Mouse (Mus musculus): Measurements from ENCODE around the gene Fabp2.

Gene Fabp2

DNA sequence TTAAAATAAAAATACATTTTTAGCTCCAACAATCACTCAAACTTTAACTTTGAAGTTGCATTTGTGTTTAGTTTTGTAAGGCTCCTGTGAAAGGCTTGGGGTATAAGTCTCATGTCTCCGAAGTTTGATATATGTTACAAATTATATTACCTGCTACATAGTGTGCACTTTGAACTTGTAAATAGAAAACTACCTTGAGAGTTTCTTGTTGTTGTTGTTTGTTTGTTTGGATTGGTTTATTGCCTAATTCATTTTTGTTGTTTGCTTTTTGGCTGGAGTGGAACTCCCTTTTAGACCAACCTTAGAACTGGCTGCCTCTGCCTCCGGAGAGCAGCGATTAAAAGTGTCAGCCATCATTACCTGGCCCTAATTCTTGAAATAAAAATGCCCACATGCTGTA, at the start of gene Fabp2:
Gene Fabp2, plus strand, starts transcription at position 301 of the 400 bp plus-strand sequence.
- no peak for DNase-seq (ENCODE audit: low read depth, low spot score)

DNA sequence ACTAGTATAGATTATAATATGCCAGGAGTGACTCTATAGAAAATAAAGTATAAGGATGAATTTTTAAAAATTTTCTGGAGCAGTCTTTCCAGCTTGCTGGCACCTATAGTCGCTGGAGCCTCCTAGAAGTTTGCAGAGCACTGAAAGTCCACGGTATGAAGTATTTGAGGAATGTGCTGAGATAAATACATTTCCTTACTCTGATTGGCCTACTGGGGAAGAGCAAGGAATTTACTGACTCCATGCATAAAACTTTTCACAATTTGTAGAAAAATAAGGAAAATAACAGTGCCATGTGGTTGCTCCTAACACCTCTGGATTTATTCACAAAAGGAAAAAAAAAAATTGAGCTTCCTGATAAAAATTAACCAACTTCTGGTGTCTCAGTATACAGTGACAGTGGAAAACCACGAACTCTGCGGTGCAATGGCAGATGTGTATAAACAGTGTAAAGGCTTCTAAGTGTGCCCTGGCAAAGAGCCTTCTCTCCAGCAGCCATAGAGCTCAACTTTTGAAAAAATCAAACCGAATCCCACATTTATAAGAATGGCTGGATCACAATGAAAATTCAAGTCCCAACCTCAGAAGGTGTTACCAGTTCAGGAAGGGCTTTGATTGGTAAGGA, 46.4 kb upstream of the Fabp2 start:
- no peak for DNase-seq (ENCODE audit: low read depth, low spot score)

DNA sequence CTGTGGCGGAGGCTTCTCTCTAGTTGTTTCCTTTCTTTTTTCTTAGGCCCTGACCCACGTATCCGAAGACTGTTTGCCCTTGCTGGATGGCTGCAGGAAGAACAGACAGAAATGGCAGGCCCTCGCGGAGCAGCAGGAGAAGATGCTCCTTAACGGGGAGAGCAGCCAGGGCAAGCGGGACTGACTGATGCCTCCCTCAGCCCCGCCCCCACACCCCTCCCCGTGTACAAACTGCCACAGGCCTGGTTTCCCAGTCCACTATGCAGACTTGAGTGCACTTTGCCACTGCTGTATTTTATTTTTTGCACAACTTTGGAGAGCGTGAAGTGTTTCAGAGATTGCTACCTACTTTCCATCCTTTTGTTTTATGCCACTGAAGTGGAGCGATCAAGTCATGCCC, 39.7 kb upstream of the Fabp2 start:
- DNase-seq (ENCODE audit: low read depth, low spot score): no peak

DNA sequence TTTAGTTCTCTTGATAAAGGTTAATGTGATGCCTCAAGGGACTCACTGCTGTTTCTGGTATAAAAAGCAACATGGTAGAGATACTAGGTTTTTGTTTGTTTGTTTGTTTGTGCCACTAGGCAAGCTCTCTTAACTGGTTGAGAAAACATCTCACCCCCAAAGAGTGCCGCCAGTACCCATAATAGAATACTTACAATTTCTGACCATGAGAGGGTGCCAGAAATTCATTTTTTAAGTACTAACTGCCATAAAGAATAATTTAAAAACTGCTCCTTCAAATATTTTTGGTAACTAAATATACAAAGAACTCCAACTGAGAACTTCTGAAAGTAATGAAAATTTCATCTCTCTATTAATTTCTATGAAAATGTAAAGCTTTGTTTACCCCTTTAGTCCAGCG, 35.0 kb upstream of the Fabp2 start:
- DNase-seq (ENCODE audit: low read depth, low spot score): no peak

DNA sequence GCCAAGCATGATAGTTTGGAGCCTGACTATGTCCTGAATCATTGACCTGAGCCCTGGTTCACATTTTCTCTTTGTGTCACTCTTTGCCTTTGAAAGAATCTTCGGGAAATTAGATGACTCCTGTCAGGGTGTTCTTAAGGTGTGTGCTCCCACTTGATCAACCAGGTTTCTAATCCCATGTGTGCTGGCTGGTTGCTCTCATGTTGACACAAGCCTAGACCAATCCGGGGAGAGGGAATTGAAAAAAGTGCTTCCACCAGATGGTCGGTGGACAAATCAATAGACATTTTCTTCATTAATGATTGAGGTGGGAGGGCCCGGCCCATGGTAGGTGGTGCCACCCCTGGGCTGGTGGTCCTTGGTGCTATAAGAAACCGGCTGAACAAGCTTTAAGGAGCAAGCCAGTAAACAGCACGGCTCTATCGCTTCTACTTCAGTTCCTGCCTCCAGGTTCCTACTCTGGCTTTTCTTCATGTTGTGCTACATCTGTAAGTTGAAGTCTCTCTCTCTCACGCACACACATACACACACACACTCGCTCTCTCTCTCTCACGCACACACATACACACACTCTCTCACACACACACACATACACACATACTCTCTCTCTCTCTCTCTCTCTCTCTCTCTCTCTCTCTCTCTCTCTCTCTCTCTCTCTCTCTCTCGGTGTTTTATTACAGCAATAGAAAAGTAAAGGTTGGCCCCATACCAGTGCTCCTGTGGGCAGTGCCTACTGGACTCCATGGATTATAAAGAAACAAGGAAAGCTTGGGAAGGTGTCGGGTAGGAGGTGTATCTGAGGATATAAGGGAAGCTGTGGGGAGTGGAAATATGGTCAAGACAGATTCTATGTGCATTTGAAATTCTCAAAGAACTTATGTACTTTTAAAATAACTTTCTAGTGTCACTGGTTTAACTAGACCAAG, 34.0 kb upstream of the Fabp2 start:
- no peak for DNase-seq (ENCODE audit: low read depth, low spot score)

DNA sequence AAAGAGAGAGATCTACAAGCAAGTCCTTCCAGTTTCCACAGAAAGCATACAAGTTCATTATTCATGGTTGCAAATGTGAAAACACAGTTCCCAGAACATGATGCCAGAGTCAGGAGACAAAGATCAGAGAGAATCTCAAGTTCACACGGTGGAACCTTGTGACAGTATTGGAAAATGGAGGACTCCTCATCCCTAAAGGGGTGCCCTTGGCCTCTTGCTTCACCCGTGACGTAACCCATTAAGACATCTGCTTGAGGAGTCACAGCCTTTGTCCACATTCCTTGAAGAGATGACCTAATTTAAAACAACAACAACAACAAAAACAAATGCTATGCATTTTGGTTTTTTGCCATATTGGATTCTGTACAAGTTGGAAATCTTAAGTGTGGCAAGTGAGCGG, 29.8 kb upstream of the Fabp2 start:
- DNase-seq (ENCODE audit: low read depth, low spot score): no peak

DNA sequence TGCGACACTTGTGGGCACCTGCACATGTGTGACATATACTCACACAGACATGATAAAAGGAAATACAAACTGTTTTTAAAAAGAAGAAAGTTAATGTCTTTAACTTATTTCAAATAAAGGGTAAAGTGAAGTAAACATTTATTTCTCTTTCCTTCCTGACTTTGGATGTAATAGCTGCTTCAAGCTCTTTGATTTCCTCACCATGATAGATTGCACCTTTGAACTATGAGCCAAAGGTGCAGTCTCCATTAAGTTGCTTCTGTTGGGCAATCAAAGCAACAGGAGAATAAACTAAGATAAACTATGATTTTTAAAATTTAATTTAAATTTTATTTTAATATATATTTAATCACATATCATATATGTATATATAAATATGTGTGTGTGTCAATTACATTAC, 26.6 kb upstream of the Fabp2 start:
- no peak for DNase-seq (ENCODE audit: low read depth, low spot score)

DNA sequence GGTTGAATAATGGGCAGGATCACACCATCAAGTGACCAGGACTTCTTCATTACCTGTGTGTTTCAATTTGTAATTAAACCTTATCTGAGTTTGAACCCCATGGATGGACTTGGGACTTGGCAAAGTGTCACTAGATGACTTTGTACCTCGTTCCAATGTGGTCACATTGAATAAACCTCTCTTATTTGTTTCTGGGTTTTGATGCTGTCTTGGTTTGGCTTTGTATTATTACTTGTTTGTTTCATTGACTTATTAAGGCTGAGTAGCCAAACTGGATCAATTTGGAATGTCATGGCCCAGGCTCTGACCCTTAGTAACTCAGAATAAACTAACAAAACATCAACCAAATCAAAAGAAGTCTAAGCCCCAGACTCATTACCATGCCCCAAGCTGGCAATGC, 23.3 kb upstream of the Fabp2 start:
- DNase-seq (ENCODE audit: low read depth, low spot score): no peak

DNA sequence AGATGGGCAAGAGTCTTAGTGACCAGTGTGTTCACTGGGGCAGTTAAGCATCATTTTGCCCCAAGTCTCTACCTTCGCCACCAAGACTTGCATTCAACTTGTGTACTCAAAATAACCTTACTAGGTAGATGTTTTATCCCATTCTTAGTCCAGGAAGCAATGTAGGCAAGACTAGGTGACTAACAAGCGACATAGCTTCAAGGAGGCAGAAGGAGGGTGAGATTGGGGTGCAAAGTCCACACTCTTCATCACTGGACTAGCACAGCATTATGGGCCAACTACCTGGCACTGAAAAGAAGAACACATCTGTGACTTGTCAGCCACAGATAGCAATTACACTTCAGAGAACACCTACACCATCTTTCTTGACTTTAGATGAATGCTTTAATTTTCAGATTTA, 18.0 kb upstream of the Fabp2 start:
- DNase-seq (ENCODE audit: low read depth, low spot score): no peak

DNA sequence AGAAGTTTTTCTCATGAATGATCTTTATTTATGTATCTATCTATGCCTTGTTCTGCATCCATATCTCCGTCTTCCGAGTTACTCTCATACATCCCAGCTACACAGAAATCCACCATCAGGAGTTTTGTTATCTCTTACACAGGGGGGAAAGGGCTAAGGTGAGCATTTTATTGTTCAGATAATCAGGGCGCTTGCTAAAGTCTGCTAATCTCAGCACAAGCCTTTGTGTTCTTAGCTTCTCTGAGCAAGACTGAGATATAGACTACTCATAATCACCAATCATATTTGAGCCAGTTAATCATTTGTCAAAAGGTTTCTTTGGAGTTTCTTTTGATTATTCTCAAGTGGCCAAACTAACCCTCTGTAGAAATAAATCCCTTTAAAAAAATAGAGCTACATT, 17.3 kb upstream of the Fabp2 start:
- no peak for DNase-seq (ENCODE audit: low read depth, low spot score)

DNA sequence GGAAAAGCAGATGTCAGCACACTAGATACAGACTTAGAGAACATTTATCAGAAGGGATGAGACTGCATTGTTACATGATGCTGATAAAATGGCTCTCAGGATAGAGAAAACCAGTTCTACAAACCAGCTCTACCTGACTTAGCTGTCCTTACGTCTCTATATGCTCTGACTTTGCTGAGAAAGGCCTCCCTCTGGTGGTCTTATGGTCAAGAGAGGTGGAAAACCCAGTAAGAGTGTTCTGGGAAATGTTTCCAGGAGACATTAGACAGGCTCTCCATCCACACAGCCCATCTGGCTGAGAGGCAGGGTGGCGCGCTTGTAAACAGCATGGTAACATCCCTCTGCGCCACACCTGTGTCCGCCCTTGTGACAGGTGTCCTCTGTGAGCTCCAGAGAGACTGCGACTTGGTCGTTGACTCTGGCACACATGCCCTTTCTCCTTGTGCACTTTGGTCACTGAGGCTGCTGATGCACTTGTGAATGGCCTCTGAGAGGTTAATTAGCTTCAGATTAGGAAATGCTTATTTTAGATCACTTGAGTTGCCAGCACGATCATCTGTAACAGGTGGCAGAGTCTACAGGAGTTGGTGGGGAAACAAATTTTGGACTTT, 16.1 kb upstream of the Fabp2 start:
- no peak for DNase-seq (ENCODE audit: low read depth, low spot score)

DNA sequence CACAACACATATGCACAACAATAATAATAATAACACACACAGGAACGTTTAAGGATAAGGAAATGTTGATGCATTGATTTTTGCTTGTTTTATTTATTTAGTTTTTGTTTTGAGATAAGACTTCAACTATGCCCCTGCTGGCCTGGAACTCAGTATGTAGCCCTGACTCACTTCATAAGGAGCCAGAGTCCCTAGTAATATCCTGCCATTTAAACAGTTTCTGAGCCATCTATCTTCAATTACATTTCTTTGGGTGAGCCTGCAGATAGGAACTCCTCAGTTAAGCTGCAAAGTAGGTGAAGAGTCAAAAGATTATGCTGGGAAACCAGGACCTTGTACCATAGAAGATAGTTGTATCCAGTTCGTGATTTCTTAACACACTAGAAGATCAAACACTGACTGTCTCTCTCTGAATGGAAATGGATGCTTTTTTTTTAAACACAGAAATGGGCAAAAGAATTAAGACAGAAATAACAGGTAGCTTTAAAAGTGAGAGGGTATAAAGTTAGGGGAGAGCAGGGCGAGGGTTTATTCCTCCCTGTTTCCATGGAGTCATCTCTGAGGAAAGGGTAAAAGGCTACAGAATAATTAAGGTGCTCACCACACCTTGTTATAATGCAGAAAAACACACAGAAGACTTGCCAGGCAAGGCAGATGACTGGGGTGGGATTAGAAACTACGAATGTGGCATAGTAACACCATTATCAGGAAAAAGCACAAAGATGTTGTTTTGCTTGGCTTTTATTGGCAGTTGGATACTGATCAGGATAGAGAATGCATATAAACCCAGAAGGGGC, 7.2 kb upstream of the Fabp2 start:
- DNase-seq (ENCODE audit: low read depth, low spot score): no peak

DNA sequence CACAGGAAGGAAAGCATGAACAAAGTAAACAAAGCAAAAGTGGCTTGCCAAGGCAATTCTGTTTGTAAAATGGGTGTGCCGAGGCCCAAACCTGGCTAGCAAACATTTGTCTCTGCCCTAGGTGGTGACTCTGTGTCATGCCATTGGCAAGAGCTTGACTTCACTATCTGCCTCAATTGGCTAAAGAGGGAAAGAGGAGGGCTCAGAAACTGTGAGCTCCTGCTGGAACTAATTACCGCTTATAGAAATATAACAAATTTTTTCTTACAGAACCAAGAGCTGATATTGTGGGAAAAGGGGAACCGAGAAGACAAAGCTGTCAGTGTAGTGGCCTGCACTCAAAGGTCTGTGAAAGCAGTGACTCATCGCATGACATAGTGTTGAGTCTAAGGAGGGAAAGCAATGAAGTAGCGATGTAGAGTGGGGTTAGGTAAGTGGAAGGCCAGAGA, 6.5 kb upstream of the Fabp2 start:
- no peak for DNase-seq (ENCODE audit: low read depth, low spot score)

DNA sequence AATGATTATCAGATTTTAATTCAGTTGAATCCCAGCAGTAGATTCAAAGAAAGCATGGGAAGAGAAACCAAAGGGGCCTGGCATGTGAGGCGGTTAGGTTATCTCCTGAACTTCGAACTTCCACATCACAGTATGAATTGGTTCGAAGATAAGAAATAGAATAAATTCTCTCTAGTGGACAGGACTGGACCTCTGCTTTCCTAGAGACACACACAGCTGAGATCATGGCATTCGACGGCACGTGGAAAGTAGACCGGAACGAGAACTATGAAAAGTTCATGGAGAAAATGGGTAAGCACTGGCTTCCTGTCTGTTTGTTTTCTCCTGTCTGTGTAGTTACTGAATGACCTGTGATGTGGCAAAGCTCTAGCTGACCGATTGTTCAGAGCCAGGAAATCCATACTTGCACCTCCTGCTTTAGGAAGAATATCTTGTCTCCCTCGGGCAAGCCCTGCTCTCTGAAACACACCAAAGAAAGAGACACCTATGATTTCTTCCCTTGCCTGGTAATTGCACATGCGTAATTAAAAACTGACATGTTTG, 388 bp downstream of the Fabp2 start:
- DNase-seq (ENCODE audit: low read depth, low spot score): no peak

DNA sequence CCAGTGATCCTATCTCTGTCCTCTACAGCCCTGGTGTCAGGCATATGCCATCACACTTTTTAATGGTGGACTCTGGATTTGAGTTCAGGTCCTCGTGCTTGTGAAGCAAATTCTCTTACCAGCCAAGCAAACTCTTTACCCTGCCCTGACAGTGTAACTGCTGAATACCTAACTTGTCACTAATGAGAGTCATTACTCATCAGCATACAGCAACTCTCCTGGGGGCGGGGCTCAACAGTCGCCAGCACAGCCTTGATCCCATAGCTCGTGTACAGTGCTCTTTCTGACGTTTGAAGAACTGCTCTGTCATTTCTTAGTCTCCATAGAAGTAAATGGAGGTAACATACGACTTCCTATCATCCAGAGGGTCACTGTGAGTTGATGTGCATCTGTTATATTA, 3.4 kb downstream of the Fabp2 start:
- no peak for DNase-seq (ENCODE audit: low read depth, low spot score)

DNA sequence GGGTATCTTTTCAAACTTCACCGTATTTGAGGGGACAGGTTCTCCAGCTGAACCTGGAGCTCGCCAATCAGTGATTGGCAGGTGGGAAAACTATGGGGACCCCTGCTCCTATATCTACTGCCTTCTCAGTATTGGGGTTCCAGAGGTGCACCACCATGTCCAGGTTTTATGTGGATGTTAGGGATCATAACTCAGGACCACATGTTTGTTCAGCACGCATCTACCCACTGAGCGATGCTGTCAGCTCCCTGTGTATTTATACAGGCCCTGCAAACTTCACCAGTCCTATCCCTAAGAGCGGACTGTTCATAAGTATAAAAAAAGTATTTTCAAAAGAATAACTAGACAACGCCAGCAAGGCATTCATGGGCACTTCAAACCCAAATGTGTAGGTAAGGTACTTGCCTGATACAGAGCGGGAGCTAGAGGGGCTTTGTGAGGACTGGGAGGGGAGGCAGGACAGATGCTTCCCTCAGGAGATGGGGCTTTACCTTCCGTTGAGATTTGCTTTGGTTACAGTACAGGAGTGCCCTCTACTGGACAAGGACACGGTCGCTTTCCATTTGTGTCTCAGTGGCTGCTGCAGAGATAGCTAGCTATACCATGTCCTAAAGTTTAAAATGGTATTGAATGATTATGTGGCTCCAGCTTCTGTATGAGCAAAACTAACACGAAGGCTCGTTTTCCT, 9.0 kb downstream of the Fabp2 start:
- peak; percentile 77 for DNase-seq (ENCODE audit: low read depth, low spot score)

DNA sequence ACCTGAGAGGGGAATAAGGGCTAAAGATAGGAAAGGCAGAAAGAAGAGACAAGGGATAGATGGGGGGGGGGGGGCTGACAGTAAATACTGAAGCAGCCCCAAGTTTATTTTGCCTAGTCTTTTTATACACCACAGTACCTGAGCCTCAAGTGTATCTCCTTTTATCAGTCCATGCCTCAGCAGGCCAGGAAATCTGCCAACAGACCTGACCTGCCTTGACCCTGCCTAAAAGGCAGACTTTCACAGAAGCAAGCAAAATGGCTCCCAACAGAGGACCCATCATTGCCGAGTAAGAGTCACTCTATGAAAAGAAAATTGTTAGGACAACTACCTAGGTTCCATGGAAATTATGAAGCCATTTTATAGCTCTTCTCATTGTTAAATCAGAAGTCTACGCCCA, 13.0 kb downstream of the Fabp2 start:
- DNase-seq (ENCODE audit: low read depth, low spot score): no peak

DNA sequence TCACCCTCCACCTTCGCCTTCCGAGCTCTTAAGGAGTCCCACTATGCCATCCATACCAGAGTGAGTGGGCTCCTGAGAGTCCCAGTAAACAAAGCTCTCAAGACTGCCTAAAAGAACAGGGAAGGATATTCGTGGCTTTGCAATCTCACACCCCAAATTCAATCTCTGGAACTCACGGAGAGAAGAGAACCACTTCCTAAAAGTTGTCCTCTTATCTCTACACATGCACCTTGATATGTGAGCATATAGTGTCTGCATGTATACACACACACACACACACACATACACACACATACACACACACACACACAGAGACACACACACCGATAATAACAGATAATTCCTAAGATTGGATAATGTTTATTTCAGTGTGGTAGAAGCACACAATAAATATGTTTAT, 20.6 kb downstream of the Fabp2 start:
- DNase-seq (ENCODE audit: low read depth, low spot score): no peak

DNA sequence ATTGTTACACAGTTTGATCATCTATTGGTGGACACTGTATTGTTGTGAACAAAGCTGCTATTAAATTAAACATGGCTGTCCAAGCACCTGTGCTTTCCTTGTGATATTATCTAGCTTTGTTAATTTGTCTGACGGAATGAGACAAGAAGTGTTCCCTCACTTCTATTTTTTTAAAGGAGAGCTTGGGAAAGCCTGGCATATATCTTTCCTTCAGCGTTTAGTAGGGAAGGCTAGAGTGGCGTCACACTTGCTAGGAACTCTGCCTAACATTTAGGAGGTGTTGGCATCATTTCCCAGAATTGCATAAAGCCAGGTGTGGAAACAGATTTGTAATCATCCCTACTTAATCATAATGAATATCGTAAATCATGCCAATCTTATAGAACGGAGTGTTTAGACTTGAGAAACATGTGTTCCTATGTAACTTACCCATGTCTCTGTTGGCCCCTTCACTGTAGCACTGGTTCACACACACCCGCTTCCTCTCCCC, 21.4 kb downstream of the Fabp2 start:
- no peak for DNase-seq (ENCODE audit: low read depth, low spot score)

DNA sequence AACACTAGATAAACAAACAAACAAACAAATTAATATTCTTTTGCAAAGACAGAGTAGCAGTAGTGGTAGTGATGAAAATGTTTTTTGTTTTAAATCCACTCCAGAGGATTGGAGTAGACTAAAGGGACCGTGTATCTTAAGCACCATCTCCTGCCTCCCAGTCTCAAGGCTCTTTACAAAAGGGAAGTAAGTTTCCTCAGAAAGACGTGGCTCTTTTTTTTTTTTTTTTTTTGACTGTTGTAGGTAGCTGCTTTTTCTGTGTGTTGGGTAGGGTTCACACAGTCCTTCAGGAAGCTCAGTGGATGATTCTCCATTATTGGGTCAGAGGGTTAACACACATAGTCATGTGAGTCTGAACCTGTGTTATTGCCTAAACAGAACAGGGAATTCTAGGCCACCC, 23.8 kb downstream of the Fabp2 start:
- DNase-seq (ENCODE audit: low read depth, low spot score): no peak

DNA sequence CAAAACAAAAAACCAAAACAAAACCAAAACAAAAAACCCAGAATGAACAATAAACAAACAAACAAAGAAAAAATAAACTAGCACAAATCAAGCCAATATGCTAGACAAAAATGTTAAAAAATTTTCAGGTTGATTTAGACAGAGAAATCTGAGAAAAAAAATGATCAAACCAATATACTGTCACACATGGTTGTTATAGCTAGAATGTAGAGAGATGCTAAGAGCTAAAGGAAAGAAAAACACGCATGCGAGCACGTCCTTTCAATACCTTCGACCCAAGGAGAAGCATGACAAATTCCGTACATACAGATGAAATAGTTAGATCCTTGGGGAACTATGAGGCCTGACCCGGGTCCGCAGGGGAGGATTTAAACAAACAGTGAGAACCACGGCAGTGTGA, 24.4 kb downstream of the Fabp2 start, which contains the start of gene Gm10959:
Gene Gm10959, minus strand, starts transcription at position 101 of the 400 bp plus-strand sequence.
- no peak for DNase-seq (ENCODE audit: low read depth, low spot score)

All from mesoderm, embryonic 11.5 days (tissue).